Mouse (Mus musculus) induced T-regulatory cell, adult 2 months (primary cell): ENCODE results near the gene Gpc3.

ENCODE experiments used
- DNase-seq: peaks from one replicate; pipeline ENCODE4 v3.0.0-alpha.2; 2012; ENCODE audit warnings: low read depth

Gene Gpc3

DNA sequence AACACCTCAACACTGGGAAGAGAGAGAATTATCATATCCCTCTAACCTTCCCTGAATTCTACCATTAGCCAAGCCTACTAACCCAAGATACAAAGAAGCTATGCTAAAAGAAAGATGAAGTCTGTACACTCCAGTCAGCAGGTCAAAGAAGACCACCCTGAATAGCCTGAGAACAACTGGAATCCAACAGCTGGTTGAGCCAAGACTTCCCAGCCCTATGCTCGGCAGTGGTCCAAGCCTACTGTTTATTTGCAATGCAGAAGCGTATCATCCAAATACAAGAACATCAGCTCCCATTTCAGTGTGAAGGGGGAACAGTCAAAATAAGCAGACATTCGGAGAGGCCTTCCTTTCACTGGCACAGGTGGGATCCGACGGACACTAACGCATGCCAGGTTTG is 56.3 kb downstream of the Gpc3 start:
- DNase-seq = no peak

DNA sequence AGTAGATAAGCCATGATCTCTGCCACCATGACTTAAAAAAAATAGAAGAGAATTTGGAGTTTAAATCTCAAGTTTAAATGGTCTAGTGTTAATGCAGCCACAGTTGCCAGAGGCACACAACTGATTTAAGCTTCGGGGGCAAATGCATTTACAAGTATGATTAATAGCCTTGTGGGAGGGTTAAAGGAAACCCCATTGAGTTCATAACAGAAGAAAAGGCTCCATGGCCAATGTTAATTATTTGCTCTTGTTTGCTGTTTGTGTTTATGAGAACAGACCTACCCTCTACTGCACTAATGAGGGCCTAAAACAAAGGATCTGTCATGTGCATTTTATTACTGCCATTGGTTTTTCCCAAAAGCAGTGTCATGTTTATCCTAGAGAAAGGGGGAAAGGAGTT is 62.5 kb downstream of the Gpc3 start:
- DNase-seq = no peak

DNA sequence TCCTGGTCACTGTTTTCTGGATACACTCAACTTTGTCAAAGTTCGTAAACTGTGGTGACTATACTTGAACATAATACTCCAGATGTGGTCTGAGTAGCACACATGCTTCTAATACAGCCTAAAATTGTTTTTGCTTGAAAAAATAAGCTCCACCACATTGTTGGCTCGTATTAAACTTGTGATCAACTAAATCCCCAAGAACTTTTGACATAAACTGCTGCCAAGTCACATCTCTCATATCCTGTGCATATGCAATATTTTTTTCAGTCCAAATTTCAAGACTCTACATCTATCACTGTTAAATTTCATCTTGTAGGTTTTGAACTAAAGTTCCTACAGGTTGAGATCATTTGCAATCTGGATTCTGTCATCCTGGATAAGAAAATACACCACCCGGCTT is 69.1 kb downstream of the Gpc3 start:
- DNase-seq = no peak

DNA sequence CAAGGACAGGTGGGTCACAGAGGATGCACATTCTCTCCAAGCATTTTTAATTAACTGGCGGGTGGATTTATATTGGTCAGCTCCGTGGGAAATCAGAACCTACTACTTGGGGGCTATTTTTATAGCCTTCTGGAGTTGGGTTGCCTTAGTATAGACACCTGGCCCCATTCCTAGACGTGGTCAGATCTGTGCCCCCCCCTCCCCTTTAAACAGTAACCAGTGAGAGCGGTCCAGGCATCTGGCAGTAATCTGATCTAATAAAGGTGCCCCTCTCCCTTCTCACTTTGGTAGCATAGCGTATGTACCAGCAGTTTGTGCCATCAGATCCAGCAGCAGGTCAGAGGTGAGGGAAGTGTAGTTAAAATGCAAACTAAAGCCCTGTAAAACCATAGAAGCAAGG is 76.5 kb downstream of the Gpc3 start:
- no peak for DNase-seq

DNA sequence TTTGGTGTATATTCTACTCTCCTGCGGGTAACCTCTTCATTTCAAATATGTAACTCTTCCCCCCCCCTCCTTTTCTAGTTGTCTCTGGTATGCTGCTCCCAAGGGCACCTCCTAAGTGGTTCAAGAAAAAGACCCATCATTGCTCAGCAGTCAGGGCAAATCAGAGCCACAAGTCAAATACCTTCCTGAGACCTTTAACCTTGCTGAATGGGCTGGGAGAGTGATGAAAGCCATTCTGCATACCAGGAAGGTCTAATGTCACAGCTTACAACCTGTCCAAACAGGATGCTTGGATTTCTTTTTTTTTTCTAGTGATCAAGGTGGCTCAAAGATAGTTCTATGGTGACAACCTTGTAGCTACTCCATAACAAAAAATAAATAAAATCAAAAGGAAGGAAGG is 80.0 kb downstream of the Gpc3 start:
- DNase-seq = no peak

DNA sequence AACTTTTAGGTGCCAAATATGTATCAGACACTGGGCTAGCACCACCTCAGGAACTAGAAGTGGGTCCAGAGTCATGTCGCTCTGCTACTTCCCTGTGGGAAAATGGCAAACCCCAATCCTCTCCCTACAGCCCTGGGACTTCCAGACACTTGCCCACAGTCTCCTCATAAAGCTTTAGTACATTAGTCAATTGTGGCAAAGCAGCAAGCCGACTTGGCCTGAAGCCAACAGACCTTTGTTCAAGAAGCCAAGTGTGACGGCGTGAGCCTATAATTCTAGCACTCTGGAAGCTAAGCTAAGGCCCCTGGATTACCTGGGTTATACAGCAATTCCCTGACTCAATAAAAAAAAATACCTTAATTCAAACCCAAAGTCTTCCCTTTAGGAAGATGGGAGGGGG is 80.7 kb downstream of the Gpc3 start:
- no peak for DNase-seq

DNA sequence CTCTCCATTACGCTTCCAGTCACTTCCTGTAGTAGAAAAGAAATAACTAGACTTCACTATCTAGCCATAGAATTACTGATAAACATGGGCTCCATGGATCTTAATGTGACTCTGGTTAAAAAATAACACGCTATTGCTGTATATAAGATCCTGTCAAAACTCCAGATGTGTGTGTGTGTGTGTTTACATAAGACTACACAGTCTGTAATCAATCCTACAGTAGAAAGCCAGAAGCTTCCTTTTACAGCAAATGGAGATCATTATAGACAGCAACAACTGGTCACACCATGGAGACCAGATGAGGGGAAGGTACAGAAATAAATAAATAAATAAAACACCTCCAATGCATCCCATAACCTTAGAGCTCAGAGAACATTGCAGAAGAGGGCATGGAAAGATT is 81.6 kb downstream of the Gpc3 start:
- no peak for DNase-seq

DNA sequence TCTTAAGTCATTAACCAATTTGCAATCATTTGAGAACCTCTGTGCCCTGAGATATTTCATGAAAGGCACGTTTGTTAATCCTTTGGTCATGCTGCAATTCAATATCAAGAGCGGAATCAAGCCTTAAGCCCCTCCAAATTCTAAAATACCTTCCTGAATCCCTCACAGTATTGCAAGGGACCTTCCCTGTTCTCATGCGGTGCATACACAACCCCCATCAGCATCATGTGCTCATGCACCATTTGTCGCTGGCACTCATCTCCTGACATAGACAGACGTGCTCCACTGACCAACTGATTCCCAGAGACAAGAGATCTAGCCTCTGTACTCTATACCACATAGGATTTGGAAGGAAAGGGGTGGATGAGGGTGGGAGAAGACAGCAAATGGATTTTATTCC is 87.7 kb downstream of the Gpc3 start:
- no peak for DNase-seq

DNA sequence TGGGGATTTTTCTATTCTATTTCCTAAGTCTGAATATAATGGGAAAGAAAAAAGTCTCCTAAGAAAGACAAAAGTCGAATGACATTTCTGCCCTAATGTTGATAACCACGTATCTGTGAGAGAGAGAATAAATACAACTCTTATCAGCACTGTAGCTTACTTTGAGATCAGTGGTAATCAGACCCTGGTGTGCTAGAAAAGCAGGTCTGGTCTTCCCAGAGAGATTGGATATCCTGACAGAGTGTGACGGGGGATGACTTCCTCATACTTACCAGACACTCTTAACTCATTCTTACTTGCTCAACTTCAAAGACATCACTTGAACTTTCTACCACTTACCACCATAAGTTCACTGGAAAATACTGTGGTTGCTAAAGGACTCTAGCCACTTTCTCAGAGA is 88.6 kb downstream of the Gpc3 start:
- DNase-seq = no peak

DNA sequence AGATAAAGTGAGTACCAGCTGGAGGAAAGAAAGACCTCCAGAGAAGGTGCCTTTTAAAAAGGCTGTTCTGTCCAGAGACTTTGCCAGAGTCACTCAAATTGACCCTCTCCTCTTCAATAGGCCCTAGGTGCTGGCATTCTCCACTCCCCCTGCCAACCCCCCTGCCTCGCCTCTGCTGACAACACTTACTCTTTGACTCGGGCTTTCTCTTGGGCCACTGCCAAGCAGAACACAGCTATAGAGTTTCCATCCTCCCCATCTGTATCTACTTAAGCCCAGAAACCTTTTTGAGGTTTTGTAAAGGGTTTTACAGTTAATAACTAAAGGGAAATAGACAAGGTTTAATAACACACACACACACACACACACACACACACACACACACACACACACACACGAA is 99.2 kb downstream of the Gpc3 start:
- no peak for DNase-seq

DNA sequence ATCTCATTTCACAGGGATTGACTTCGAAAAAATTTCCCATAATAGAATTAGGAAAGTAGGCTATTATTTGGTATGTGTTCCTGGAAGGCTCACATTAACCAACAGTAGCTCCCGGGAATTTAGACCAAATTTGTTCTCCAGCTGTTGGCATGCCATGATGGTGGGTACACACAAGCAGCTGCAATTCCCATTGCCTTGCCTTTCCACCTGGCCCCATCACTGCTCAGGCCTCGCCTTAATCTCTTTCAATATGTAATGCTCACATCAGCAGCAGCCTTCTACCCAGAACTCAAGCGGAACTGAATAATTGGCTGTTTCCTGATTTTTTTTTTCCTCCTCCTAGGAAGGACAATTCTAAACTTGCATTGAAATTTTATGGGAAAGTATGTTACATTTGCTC is 102.6 kb downstream of the Gpc3 start:
- DNase-seq = no peak

DNA sequence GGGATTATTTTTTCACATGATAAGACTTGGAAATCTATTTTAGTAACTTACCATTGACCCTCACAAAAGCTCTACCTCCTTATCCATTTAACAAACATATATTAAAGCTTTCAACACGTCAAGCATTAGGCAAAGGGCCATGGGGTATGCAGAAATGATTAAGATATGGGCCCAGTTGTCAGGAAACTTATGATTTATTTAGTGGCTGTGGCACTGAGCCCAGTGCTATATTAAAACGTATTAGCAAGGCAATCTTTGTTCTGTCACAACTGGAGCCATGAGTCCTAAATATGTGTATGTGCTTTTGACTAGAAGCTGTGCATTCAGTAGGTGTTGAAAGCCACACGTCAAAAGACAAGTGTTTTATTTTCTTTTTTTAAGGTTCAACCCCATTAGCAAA is 109.9 kb downstream of the Gpc3 start:
- DNase-seq = no peak

DNA sequence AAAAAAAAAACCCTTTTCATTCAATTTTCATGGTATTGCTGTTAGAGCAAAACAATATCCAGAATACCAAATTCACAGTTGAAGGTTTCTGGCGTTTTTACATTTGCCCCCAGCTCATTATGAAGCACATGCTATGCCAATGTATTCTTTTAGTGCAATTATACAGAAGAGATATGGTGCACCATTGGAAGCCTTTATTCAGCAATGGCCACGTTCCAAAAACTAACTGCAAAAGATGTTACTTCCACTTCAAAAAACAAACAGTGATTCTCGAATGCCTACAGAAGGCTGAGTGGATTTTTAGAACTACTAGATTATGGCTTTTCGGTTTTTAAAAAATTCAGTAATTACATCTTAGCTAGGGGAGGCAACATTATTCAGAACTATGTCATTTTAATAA is 124.3 kb downstream of the Gpc3 start:
- no peak for DNase-seq

DNA sequence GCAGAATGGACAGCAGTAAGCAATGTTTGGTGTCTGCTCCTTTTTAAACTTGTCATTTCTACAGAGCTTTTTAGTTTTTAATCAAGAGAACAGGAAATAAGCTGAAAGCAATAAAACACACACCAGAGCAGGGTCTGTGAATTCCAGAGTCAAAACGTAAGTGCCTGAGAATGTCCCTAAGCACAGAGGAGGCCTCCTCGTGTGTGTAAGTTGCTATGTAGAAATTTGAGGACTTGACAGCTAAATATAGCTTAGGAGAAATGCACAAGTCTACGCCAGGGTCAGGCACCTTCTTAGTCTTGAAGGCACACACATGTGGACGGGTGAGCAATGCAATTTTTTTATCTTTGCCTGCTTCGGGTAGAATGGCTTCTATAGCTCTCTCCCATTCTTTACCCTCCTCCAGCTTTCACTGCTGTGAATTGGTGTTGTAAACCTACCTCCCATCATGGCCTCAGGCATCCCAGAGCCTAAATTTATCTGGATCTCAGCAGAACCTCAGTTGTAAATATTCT is 158.6 kb downstream of the Gpc3 start:
- DNase-seq = no peak

DNA sequence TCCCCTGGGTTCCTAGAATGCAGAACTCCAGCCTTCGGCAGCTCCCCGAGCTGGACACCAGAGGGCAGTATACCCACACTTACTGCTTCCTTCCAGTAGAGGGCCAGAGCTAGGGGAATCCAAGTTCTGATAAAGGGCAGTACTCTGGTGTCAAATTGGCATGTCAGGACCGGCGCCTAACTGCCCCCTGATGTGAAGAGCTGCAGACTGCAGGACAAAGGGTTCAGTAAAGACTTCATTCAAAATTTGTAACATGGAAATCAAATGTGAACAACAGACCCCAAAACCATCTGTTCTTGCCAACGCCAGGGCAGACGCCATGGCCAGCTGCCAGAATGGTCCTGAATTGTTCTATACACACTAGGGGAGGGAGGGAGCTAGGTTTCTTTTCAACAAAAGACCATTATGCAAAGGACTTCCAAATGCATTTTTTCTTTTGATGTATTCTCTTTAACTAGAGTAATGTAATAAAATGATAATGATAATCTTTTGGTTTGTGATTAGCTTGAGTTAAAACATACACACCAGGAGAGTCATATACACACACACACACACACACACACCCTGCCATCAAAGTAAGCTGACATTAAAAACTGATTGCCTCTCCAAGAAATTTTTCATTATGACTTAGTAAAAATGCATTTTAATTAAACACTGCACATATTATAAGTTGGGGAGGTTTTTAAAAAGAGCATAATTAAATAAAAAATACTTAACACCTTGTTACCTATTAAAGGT is 160.1 kb downstream of the Gpc3 start:
- peak; percentile 53 for DNase-seq

DNA sequence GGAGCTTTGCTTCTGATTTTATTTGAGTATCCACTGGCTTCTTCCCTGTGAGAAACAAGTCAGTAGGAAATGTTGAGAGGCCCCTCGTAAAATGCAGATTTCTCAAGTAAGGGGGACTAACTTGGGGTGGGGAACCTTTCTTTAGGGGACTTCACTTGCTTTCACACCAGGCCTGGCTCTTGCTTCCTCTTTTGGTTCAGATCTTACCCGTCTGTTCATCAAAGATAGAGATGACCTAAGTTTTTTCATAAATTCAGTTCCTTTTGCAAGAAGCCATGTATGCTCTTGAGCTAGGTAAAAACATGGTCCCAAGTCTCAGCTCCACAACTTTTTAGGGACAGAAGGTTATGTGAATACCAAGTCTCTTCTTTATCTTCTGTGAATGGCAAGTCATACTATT is 164.6 kb downstream of the Gpc3 start:
- DNase-seq = no peak

DNA sequence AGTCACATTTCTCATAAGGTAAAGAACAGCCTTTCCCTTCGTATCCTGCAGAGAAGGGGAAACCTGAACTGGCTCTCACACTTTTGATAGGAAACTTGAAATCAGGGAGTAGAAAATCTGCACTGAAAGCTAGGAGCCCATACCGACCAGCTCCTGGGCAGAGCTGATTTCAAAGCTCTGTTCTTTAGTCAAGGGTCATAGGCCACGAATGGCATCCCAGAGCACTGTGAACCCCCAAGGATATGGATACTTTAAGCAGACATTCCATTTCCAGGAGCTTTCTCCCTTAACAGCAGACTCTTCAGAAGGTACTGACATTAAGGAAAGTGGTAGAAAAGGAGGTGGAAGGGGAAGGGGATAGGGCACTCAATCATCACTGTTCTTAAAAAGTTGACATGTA is 165.3 kb downstream of the Gpc3 start:
- DNase-seq = no peak

DNA sequence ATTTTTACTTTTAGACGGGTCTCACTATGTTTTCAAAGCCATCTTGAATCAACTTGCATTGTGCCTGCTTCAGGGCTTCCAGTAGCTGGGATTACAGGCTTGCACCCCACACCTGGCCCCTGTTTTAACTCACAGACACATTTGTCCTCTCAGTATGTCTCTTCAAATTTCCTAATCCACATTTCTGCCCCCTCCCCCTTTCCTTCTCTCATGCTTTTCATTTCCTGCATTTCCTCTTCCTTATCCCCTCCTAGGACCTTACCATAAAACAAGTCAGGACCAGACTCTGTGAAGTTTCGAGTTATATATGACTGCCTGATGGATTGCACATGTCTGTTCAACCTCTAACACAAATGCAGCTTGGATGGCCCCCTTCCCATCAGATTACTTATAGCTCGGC is 167.2 kb downstream of the Gpc3 start:
- DNase-seq = no peak

DNA sequence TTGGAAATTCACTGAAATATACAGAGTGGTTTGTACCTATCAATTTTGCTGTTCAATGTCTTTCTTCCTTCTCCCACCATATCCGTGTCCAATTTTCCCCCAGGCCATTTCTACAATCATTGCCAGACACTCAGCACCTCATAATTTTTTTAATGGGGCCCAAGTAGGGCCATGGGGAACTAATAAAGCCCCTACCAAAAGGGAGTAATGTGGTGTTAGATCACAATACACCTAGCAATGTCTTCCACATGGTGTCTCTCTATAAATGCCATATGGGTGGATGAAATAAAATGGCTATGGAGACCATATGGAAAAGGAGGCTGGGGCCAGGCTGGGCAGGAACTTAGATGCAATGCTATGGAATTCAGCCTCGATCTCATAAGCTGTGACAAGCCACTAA is 168.8 kb downstream of the Gpc3 start:
- no peak for DNase-seq

DNA sequence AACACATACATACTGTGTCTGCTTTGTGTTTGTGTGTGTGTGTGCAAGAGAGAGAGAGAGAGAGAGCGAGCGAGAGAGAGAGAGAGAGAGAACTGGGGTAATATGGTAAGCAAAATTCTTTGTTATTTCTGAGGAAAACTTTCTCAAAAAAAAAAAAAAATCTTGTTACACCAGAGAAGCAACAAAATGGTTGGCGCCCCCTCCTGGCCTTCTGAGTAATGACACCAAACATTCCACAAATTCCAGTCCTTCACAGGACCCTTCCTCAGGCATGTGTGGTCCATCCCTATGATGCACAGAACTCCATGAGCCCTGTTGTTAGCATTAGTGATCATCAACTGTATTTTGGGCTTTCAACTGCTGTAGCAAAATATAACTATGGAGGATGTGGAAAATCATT is 172.0 kb downstream of the Gpc3 start:
- peak; percentile 1 for DNase-seq

DNA sequence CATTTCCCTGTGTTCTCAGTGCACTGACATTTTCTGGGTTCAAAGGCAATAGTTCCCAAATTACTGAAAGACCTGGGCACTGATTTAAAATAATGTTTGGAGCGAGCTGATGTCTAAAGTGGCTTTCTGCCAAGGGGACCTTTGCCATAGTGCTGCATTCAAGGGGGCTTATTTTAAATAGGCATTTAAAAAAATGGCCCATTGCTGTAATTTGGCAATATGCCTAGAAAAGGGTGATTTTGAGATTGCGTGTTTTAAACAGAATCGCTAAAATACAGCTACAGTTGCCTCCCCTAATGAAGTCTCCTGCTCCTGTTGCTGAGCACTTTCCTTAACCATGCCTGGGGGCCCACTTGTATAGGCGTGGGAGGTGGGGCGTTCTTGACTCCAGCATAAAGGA is 174.3 kb downstream of the Gpc3 start:
- DNase-seq = no peak

DNA sequence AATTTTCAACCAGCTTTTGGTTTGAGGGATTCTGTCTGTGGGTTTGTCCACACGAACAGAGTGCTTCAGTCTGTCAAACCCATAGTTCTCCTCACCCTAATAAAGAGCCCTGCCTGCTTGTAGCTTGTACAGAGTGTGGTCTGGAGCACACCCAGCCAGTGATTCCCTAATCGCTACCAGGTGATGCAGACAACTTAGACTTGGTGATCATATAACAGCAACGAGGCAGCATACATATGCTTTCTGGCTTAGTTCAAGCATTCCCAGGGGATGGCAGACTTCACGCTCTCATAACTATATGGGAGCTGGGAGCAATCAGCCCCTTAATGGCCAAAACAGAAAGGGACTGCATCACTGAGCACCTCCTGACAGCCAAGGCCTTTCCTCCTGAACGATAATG is 188.1 kb downstream of the Gpc3 start:
- DNase-seq = no peak

DNA sequence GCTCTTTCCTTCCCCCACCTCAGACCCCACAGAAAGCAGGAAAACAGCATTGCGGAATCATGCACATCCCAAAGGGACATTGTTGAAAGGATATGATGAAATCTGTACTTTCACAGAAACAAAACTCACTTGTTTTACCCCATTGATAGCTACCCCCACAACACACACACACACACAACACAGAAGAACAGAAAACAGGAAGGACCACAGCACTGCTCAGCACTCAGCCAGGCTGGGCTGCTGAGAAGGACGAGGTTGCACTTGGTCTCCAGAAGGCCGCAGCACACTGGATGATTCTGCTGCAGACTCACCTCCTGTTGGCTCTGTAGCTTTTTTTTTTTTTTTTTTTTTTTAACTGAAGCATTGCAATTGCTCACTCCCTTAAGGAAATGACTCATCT is 193.9 kb downstream of the Gpc3 start:
- DNase-seq = no peak

DNA sequence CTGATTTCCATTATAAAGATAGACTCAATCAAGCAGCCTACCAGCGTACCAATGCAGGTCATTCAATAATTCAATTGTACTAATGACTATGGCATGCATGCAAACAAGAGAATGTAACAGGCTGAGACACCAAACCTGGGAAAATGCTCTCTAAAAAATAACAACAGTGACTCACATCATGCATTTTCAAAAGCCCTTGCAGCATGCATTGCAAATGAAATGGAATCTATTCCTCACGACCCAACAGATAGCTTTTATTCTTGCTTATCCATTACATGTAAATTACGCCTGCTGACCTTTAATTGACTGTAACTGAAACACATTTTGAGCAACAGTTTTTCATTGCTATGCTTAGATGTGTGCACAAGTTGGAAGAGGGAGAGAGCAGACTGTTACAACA is 200.8 kb downstream of the Gpc3 start:
- DNase-seq = no peak

DNA sequence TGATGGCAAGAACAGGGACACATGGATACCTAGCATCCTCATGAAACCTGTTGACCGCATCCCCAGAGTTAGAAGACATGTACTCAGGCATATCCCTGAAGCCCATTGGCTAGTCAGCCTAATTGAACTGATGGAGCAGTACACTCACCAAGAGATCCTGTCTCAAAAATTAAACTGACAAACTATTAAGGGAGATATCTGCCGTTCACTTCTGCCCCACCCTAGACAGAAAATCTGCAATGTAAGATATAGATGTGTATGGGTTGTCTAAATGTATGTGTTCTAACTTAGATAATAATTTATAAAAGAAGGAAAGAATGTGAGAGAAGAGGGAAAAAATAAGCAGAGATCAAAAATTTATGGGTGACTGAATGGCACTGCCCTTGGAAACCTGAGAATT is 212.6 kb downstream of the Gpc3 start:
- no peak for DNase-seq
